Mouse (Mus musculus): ENCODE data around the gene Mt1.

DNA sequence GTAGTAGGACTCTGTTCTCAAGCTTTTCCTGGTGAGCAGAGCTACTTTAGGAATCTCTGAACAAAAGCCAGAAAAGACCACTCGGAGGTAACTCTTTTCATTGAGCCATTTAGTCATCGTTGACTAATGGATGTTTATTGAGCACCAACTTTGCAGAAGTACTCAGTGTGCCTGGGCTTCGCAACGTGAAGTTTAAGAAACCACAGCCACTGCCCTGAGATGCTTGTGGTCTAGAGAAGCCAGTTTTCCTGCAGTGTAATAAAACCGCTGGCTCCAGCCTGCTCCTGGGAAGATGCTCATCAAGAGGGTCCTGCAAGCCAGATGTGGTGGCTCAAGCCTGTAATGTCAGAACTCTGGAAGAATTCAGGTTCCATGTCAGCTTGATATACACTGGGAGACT lies 46.8 kb upstream of the Mt1 start:
- no peak for TF ChIP-seq CTCF (IDR thresholded peaks at IDR 0.05; ENCODE audit: low read depth)
- TF ChIP-seq EP300 (IDR thresholded peaks at IDR 0.05; ENCODE audit: low read depth) = no peak

Data from liver, embryonic 14.5 days (tissue).